Comparison of ENCODE assay signal across 9 mouse cellular contexts in the genomic region with DNA sequence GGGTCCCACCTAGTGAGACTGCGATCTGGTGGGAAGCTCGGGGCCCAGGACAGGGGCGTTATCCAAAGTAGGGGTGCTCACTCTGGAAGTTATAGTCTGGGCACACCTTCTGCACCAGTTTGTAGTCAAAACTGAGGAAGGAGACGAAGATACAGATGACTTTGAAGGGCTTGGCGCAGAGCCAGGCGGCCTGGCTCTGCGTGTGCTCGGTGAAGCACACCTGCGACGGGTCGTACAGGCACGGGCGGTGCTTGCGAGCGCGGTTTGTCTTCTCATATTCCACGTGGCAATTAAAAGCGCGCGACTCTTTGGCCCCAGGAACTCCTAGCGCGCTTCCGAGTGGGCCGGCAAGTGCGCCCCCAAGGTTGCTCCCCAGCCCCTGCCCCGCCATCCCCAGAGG. TPM values are rescaled to one million over a fixed set of nuclear protein-coding genes. Genes with fewer than 3 reads are reported as not detected.
DNase-seq lines count a peak whose midpoint lies in the region; ATAC-seq and TF ChIP-seq lines count a peak whose summit lies in the region.
"Had no signal": no experiment of that assay in that cellular context is flagged by ENCODE, and none has a peak within 500 bp of the region (broad histone marks: within the 10 kb centered on the region; RNA-seq: fewer than 3 reads in every experiment).

No protein-coding gene starts in this region.

- peaks cover 81% of the 10 kb centered on the region for H3K27me3 ChIP-seq in heart, embryonic 15.5 days
- H3K27me3 ChIP-seq in heart, adult 2 months (ENCODE audit: control insufficient read depth, insufficient read depth, low read length), result peaks cover 29% of the 10 kb centered on the region
- H3K27me3 ChIP-seq in embryonic facial prominence, embryonic 14.5 days (replicated peaks; ENCODE audit: control insufficient read depth, insufficient read depth, low read length), result peaks cover 79% of the 10 kb centered on the region
- peaks cover 82% of the 10 kb centered on the region for H3K27me3 ChIP-seq in limb, embryonic 12.5 days
- peaks cover 68% of the 10 kb centered on the region for H3K27me3 ChIP-seq in small intestine, adult 2 months (ENCODE audit: control insufficient read depth, insufficient read depth, low read length)

- TF ChIP-seq EP300 in heart, adult 2 months (IDR thresholded peaks at IDR 0.05; ENCODE audit: insufficient read depth, low read depth, low read length), result no peak

- H3K79me2 ChIP-seq in heart, adult 2 months (replicated peaks; ENCODE audit: control insufficient read depth, insufficient read depth, low read length), result no peaks in the 10 kb centered on the region

- peaks cover 36% of the 10 kb centered on the region for H3K4me1 ChIP-seq in heart, embryonic 15.5 days (replicated peaks)
- H3K4me1 ChIP-seq in heart, adult 2 months (ENCODE audit: control insufficient read depth, insufficient read depth, low read length), result peaks cover 3% of the 10 kb centered on the region; the same call in 1 of the 2 replicates
- H3K4me1 ChIP-seq in embryonic facial prominence, embryonic 14.5 days (ENCODE audit: control insufficient read depth, insufficient read depth, low read length), result peaks cover 35% of the 10 kb centered on the region
- H3K4me1 ChIP-seq in limb, embryonic 12.5 days (replicated peaks), result peaks cover 80% of the 10 kb centered on the region
- H3K4me1 ChIP-seq in small intestine, adult 2 months (ENCODE audit: control insufficient read depth, insufficient read depth, insufficient read length, low read length), result peaks cover 6% of the 10 kb centered on the region

- no peaks in the 10 kb centered on the region for H3K36me3 ChIP-seq in heart, embryonic 15.5 days
- H3K36me3 ChIP-seq in heart, adult 2 months (ENCODE audit: control insufficient read depth, insufficient read depth, low read length), result no peaks in the 10 kb centered on the region
- no peaks in the 10 kb centered on the region for H3K36me3 ChIP-seq in embryonic facial prominence, embryonic 14.5 days (ENCODE audit: control insufficient read depth, insufficient read depth, low read length)
- H3K36me3 ChIP-seq in limb, embryonic 12.5 days, result no peaks in the 10 kb centered on the region
- H3K36me3 ChIP-seq in small intestine, adult 2 months (ENCODE audit: control insufficient read depth, insufficient read depth, low read length), result no peaks in the 10 kb centered on the region

- no peak for TF ChIP-seq CTCF in heart, adult 2 months (IDR thresholded peaks at IDR 0.05)
- TF ChIP-seq CTCF in small intestine, adult 2 months (IDR thresholded peaks at IDR 0.05; ENCODE audit: extremely low read depth, insufficient read length, insufficient replicate concordance, low read depth, low read length), result no peak

- 0 out of 2 replicates have a peak overlapping the region, but pooled peaks have one; percentile 33 for H3K9ac ChIP-seq in heart, embryonic 15.5 days
- no peak overlapping the region for H3K9ac ChIP-seq in heart, adult 2 months (ENCODE audit: low read depth, low read length)
- no peak overlapping the region for H3K9ac ChIP-seq in embryonic facial prominence, embryonic 14.5 days (ENCODE audit: low read depth, low read length)
- H3K9ac ChIP-seq in limb, embryonic 12.5 days (replicated peaks), result peak overlapping the region; percentile 44; the same call in 1 of the 2 replicates

- TF ChIP-seq POLR2A in heart, adult 2 months (IDR thresholded peaks at IDR 0.05; ENCODE audit: insufficient read depth, low read depth, low read length), result no peak
- TF ChIP-seq POLR2A in small intestine, adult 2 months (IDR thresholded peaks at IDR 0.05; ENCODE audit: low read depth, low read length), result no peak

- peak overlapping the region; percentile 64 for H3K4me2 ChIP-seq in heart, embryonic 15.5 days
- peak overlapping the region; percentile 49 for H3K4me2 ChIP-seq in embryonic facial prominence, embryonic 14.5 days (ENCODE audit: low read depth, low read length)
- H3K4me2 ChIP-seq in limb, embryonic 12.5 days, result peak overlapping the region; percentile 50

- H3K4me3 ChIP-seq in heart, embryonic 15.5 days, result peak overlapping the region; percentile 44
- H3K4me3 ChIP-seq in heart, adult 2 months, result no peak overlapping the region; the same call in 1 of the 2 replicates
- H3K4me3 ChIP-seq in embryonic facial prominence, embryonic 14.5 days (ENCODE audit: low read depth, low read length), result peak overlapping the region; percentile 28
- peak overlapping the region; percentile 31 for H3K4me3 ChIP-seq in limb, embryonic 12.5 days (replicated peaks)
- H3K4me3 ChIP-seq in small intestine, adult 2 months (ENCODE audit: low read depth, low read length), result peak overlapping the region; percentile 38; the same call in 1 of the 2 replicates

- intact Hi-C loops in heart, adult 2 months (cut with DNase I), result no loop called here

- 3% methylated on average over 26 of the region's 26 CpGs for WGBS in heart, embryonic 15.5 days
- 8% methylated on average over 26 of the region's 26 CpGs for WGBS in heart, adult 2 months
- WGBS in embryonic facial prominence, embryonic 14.5 days, result under 1% methylated on average over 20 of the region's 26 CpGs
- WGBS in limb, embryonic 12.5 days, result 1% methylated on average over 26 of the region's 26 CpGs
- WGBS in small intestine, adult 2 months, result 1% methylated on average over 26 of the region's 26 CpGs

- no peak for ATAC-seq in heart, embryonic 15.5 days (replicated peaks; ENCODE audit: insufficient number of reproducible peaks, insufficient read depth, low FRiP score, low read depth)
- no peak for ATAC-seq in embryonic facial prominence, embryonic 14.5 days (ENCODE audit: low read depth)
- ATAC-seq in limb, embryonic 12.5 days (ENCODE audit: insufficient number of reproducible peaks, insufficient read depth, low FRiP score, low TSS enrichment, low read depth), result no peak

- H3K9me3 ChIP-seq in heart, embryonic 15.5 days (replicated peaks), result no peaks in the 10 kb centered on the region
- H3K9me3 ChIP-seq in embryonic facial prominence, embryonic 14.5 days (ENCODE audit: control insufficient read depth, low read length), result no peaks in the 10 kb centered on the region
- no peaks in the 10 kb centered on the region for H3K9me3 ChIP-seq in limb, embryonic 12.5 days

- H3K27ac ChIP-seq in heart, embryonic 15.5 days, result no peak overlapping the region
- H3K27ac ChIP-seq in heart, adult 2 months, result no peak overlapping the region
- H3K27ac ChIP-seq in embryonic facial prominence, embryonic 14.5 days (replicated peaks; ENCODE audit: low read depth, low read length), result no peak overlapping the region
- no peak overlapping the region for H3K27ac ChIP-seq in limb, embryonic 12.5 days
- H3K27ac ChIP-seq in small intestine, adult 2 months (ENCODE audit: insufficient read depth, low read depth, low read length), result no peak overlapping the region

- no peak for DNase-seq in heart, adult 2 months
- DNase-seq in embryonic facial prominence, embryonic 14.5 days (ENCODE audit: low spot score), result peak; percentile 47
- DNase-seq in adrenal gland, adult 2 months, result no peak
- no peak for DNase-seq in layer of hippocampus, adult 18-20 months (ENCODE audit: low spot score in 2 of 2)
- no peak for DNase-seq in lung, postnatal 4 days

RNA-seq across cellular contexts. Expression of gene Shmt2, which starts 3.8 kb away (rescaled TPM):
- polyA plus RNA-seq in heart, embryonic 15.5 days (2015; fragmentation: Nextera tagmentation; extraction: Ambion mirVana), result 89.8 and 106 TPM in 2 replicates
- total RNA-seq in heart, adult 2 months (2021), result 10 to 100 TPM; 42.6 to 43.4 TPM
- polyA plus RNA-seq in heart, adult 2 months (2012; rRNA removed), result 60.9 and 67.0 TPM in 2 replicates
- 80.0 and 89.4 TPM in 2 replicates for polyA plus RNA-seq in embryonic facial prominence, embryonic 14.5 days (2014; fragmentation: Nextera tagmentation; extraction: Ambion mirVana)
- polyA plus RNA-seq in limb, embryonic 12.5 days (2016; fragmentation: Nextera tagmentation; extraction: Ambion mirVana), result 96.8 and 98.1 TPM in 2 replicates
- 36.6 and 49.6 TPM in 2 replicates for polyA plus RNA-seq in small intestine, adult 2 months (2012; rRNA removed)
- 10 to 100 TPM; 43.3 to 48.8 TPM for total RNA-seq in adrenal gland, adult 2 months (2021)
- polyA plus RNA-seq in adrenal gland, adult 2 months (2012; rRNA removed), result 84.2 and 106 TPM in 2 replicates
- 10 to 100 TPM; 24.2 to 25.3 TPM for total RNA-seq in layer of hippocampus, adult 18-20 months (2021)

RNA-seq across cellular contexts. Expression of gene Nxph4, which starts 8.3 kb away (rescaled TPM):
- 1.2 and 2.9 TPM in 2 replicates for polyA plus RNA-seq in heart, embryonic 15.5 days (2015; fragmentation: Nextera tagmentation; extraction: Ambion mirVana)
- total RNA-seq in heart, adult 2 months (2021), result under 1 TPM; 0.34 to 0.68 TPM
- polyA plus RNA-seq in heart, adult 2 months (2012; rRNA removed), result 0.39 and 0.41 TPM in 2 replicates
- 5.2 and 6.1 TPM in 2 replicates for polyA plus RNA-seq in embryonic facial prominence, embryonic 14.5 days (2014; fragmentation: Nextera tagmentation; extraction: Ambion mirVana)
- polyA plus RNA-seq in limb, embryonic 12.5 days (2016; fragmentation: Nextera tagmentation; extraction: Ambion mirVana), result 4.2 and 6.3 TPM in 2 replicates
- 0.32 and 0.41 TPM in 2 replicates for polyA plus RNA-seq in small intestine, adult 2 months (2012; rRNA removed)
- 10 to 100 TPM in 1 of 2 experiments, 1 to 10 TPM in 1; 5.0 to 11.7 TPM for total RNA-seq in adrenal gland, adult 2 months (2021)
- polyA plus RNA-seq in adrenal gland, adult 2 months (2012; rRNA removed), result 7.4 and 7.8 TPM in 2 replicates
- 1 to 10 TPM; 1.2 to 1.3 TPM for total RNA-seq in layer of hippocampus, adult 18-20 months (2021)
- total RNA-seq: megakaryocyte-erythroid progenitor cell, adult 5-6 weeks had no signal

RNA-seq across cellular contexts. Expression of gene Ndufa4l2, which starts 11.3 kb away (rescaled TPM):
- polyA plus RNA-seq in heart, embryonic 15.5 days (2015; fragmentation: Nextera tagmentation; extraction: Ambion mirVana), result 49.7 and 53.6 TPM in 2 replicates
- 10 to 100 TPM; 20.1 to 27.9 TPM for total RNA-seq in heart, adult 2 months (2021)
- 45.1 and 64.4 TPM in 2 replicates for polyA plus RNA-seq in heart, adult 2 months (2012; rRNA removed)
- 57.7 and 91.9 TPM in 2 replicates for polyA plus RNA-seq in embryonic facial prominence, embryonic 14.5 days (2014; fragmentation: Nextera tagmentation; extraction: Ambion mirVana)
- 0.60 and 1.6 TPM in 2 replicates for polyA plus RNA-seq in limb, embryonic 12.5 days (2016; fragmentation: Nextera tagmentation; extraction: Ambion mirVana)
- 3.8 and 5.6 TPM in 2 replicates for polyA plus RNA-seq in small intestine, adult 2 months (2012; rRNA removed)
- total RNA-seq in adrenal gland, adult 2 months (2021), result 10 to 100 TPM; 45.8 to 53.5 TPM
- polyA plus RNA-seq in adrenal gland, adult 2 months (2012; rRNA removed), result 86.0 and 107 TPM in 2 replicates
- total RNA-seq in layer of hippocampus, adult 18-20 months (2021), result 1 to 10 TPM; 3.6 to 3.8 TPM
- total RNA-seq: megakaryocyte-erythroid progenitor cell, adult 5-6 weeks had no signal

RNA-seq across cellular contexts. Expression of gene Stac3, which starts 24.6 kb away (rescaled TPM):
- 0.62 and 1.1 TPM in 2 replicates for polyA plus RNA-seq in heart, embryonic 15.5 days (2015; fragmentation: Nextera tagmentation; extraction: Ambion mirVana)
- total RNA-seq in heart, adult 2 months (2021), result 1 to 10 TPM in 1 of 2 experiments, under 1 TPM in 1; 0.21 to 1.2 TPM
- 0.86 and 1.7 TPM in 2 replicates for polyA plus RNA-seq in heart, adult 2 months (2012; rRNA removed)
- 5.0 and 5.2 TPM in 2 replicates for polyA plus RNA-seq in embryonic facial prominence, embryonic 14.5 days (2014; fragmentation: Nextera tagmentation; extraction: Ambion mirVana)
- 11.5 and 11.7 TPM in 2 replicates for polyA plus RNA-seq in limb, embryonic 12.5 days (2016; fragmentation: Nextera tagmentation; extraction: Ambion mirVana)
- 0.30 and 0.51 TPM in 2 replicates for polyA plus RNA-seq in small intestine, adult 2 months (2012; rRNA removed)
- total RNA-seq in adrenal gland, adult 2 months (2021), result 1 to 10 TPM in 1 of 2 experiments, under 1 TPM in 1; 0.93 to 1.8 TPM
- polyA plus RNA-seq in adrenal gland, adult 2 months (2012; rRNA removed), result 1.5 and 2.5 TPM in 2 replicates
- 1 to 10 TPM; 2.4 to 3.5 TPM for total RNA-seq in layer of hippocampus, adult 18-20 months (2021)
- total RNA-seq: megakaryocyte-erythroid progenitor cell, adult 5-6 weeks had no signal

Comparison
In these comparisons a context has a peak if more than half of its experiments do, and no peak if none do; other contexts are left out.
1. H3K9ac ChIP-seq: peak in heart, embryonic 15.5 days (single experiment) and limb, embryonic 12.5 days (single experiment); none in heart, adult 2 months (single experiment) and embryonic facial prominence, embryonic 14.5 days (single experiment).
2. Peak in every context shown above with its lines, with median percentiles within 50 percentile points of each other: H3K4me2 ChIP-seq.